Mouse (Mus musculus): ENCODE measurements around the gene Birc7. TPM values are rescaled to one million over a fixed set of nuclear protein-coding genes. Genes with fewer than 3 reads are reported as not detected.
A peak's percentile ranks its signal among the peaks of the same experiment; 100 is the strongest.

Birc7 gene
- total and polyA plus RNA-seq, 2 experiments from 2014 or later = 0.13 TPM; not detected in 1

DNA sequence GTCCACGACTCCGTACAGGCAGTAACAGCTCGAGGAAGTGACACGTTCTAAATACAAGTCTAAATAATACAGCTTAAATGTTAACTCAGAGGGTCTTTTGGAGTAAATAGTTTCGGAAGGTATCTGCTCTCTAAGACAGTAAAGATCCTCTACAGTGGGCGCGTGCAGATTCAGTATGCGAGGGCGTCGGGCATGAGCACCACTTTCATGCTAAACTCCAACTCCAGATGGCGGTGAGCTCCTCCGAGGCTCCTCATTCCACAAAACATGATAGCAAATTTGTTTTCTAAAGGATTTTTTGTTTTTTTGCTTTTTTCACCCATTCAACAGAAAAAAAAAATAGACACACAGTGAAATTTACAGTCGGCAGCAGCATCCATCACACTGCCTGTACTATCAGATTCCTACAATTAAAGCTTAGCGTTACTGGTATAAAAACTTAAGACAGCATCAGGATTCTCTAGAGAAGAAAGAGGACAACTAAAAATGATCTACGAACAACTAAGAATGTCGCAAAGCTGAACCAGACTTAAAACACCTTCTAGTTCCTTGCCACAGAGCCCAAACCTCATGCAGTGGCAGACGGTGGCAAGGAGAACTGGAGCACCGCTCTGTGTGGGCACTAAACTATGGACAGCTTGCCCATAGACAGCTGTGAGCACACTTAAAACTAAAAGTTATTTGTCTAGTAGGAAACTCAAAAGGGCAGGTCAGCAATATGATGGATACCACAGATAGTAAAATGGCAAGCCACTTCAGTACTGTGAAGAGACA is 24.2 kb upstream of the Birc7 start:
- H3K4me1 ChIP-seq (ENCODE audit: insufficient read depth) = no peaks in the 10 kb centered on the region
- no peaks in the 10 kb centered on the region for H3K9me3 ChIP-seq (ENCODE audit: low read length)
- no peak overlapping the region for H3K27ac ChIP-seq (ENCODE audit: low read depth, low read length)
- no peak overlapping the region for H3K4me3 ChIP-seq (ENCODE audit: low read depth, low read length)
- H3K9ac ChIP-seq = no peak overlapping the region
- no peaks in the 10 kb centered on the region for H3K27me3 ChIP-seq (ENCODE audit: insufficient read depth, low read length)
- no peak for TF ChIP-seq CTCF (IDR thresholded peaks at IDR 0.05; ENCODE audit: low read depth)
- DNase-seq (no peak), ATAC-seq (no peak)
- WGBS = 91% methylated on average over 18 of the region's 18 CpGs
- no peak overlapping the region for H3K4me2 ChIP-seq (ENCODE audit: low read depth)
- peaks cover 14% of the 10 kb centered on the region for H3K36me3 ChIP-seq (ENCODE audit: insufficient read depth)

DNA sequence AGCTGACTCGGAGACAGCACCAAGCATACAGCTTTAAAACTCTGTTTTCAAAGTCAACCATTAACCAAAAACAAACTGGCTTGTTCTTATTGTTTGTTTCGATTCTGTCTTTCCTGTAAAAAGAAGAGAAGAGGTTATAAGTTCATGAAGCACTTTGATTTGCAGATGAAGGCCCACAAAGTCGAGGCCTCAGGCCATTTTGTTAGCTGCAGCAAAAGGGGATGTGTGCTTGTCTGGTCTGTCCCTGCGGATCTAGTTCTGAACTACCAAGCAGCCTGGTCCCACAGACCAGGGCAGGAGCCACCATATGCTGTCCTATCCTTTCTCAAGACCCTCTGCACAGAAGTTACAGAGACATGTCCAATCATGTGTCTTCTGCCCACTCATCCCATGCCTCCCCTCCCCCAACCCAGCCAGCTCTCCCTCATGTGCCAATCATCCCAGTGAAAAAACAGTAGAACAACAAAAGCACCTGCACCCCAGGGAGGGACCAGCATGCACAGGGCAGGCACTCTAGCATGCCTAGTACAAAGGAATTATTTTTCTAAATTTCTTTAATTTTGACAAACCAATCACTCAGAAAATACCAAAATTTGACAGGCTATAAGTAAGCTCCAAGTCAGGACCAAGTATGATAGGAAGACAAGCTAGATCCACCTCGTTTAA is 23.1 kb upstream of the Birc7 start:
- Histone ChIP-seq H3K4me1 (ENCODE audit: insufficient read depth) (no peaks in the 10 kb centered on the region), H3K27ac (ENCODE audit: low read depth, low read length) (no peak overlapping the region), H3K9me3 (ENCODE audit: low read length) (no peaks in the 10 kb centered on the region), H3K4me2 (ENCODE audit: low read depth) (no peak overlapping the region), H3K9ac (no peak overlapping the region), H3K4me3 (ENCODE audit: low read depth, low read length) (no peak overlapping the region), H3K36me3 (ENCODE audit: insufficient read depth) (peaks cover 22% of the 10 kb centered on the region), H3K27me3 (ENCODE audit: insufficient read depth, low read length) (no peaks in the 10 kb centered on the region)
- DNase-seq (no peak), ATAC-seq (no peak)
- no peak for TF ChIP-seq CTCF (IDR thresholded peaks at IDR 0.05; ENCODE audit: low read depth)
- WGBS = 67% methylated on average over 5 of the region's 5 CpGs

DNA sequence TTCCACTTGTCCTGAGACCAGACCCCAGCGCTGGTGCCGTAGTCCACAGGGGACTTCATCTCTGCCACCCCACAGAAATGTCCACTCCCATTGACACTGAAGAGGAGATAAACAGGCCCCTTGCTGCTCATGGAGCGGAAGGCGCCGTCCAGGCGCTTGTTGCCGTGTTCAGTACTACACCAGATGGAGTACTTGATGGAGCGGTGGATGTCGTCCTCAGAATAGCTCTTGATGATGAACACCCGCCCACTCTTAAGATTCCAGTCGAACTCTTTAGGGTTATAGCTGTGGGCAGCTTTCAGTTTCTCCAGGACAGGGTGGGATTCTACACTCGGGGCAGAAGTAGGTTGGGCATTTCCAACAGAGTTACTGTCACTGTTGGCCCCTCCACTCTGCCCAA is 17.9 kb upstream of the Birc7 start:
- no peak overlapping the region for H3K4me3 ChIP-seq (ENCODE audit: low read depth, low read length)
- no peak for TF ChIP-seq CTCF (IDR thresholded peaks at IDR 0.05; ENCODE audit: low read depth)
- DNase-seq (no peak), ATAC-seq (no peak)
- H3K9ac ChIP-seq = no peak overlapping the region
- H3K4me2 ChIP-seq (ENCODE audit: low read depth) = no peak overlapping the region
- H3K4me1 ChIP-seq (ENCODE audit: insufficient read depth) = no peaks in the 10 kb centered on the region
- no peaks in the 10 kb centered on the region for H3K9me3 ChIP-seq (ENCODE audit: low read length)
- 93% methylated on average over 12 of the region's 12 CpGs for WGBS
- no peak overlapping the region for H3K27ac ChIP-seq (ENCODE audit: low read depth, low read length)
- H3K27me3 ChIP-seq (ENCODE audit: insufficient read depth, low read length) = no peaks in the 10 kb centered on the region
- H3K36me3 ChIP-seq (ENCODE audit: insufficient read depth) = peaks cover 50% of the 10 kb centered on the region

- Histone ChIP-seq H3K4me2 (ENCODE audit: low read depth) (no peak overlapping the region), H3K9ac (no peak overlapping the region), H3K4me3 (ENCODE audit: low read depth, low read length) (no peak overlapping the region), H3K9me3 (ENCODE audit: low read length) (no peaks in the 10 kb centered on the region), H3K4me1 (ENCODE audit: insufficient read depth) (peaks cover 7% of the 10 kb centered on the region; the same call in 1 of the 2 replicates), H3K27ac (ENCODE audit: low read depth, low read length) (no peak overlapping the region), H3K27me3 (ENCODE audit: insufficient read depth, low read length) (no peaks in the 10 kb centered on the region), H3K36me3 (ENCODE audit: insufficient read depth) (peaks cover 62% of the 10 kb centered on the region)
- DNase-seq (no peak), ATAC-seq (no peak)
- TF ChIP-seq CTCF (IDR thresholded peaks at IDR 0.05; ENCODE audit: low read depth) = no peak
- WGBS = 80% methylated on average over 3 of the region's 3 CpGs
Observed at GRCm38 (mm10) chr2:180915886-180916433, 12.9 kb upstream of the Birc7 start.

DNA sequence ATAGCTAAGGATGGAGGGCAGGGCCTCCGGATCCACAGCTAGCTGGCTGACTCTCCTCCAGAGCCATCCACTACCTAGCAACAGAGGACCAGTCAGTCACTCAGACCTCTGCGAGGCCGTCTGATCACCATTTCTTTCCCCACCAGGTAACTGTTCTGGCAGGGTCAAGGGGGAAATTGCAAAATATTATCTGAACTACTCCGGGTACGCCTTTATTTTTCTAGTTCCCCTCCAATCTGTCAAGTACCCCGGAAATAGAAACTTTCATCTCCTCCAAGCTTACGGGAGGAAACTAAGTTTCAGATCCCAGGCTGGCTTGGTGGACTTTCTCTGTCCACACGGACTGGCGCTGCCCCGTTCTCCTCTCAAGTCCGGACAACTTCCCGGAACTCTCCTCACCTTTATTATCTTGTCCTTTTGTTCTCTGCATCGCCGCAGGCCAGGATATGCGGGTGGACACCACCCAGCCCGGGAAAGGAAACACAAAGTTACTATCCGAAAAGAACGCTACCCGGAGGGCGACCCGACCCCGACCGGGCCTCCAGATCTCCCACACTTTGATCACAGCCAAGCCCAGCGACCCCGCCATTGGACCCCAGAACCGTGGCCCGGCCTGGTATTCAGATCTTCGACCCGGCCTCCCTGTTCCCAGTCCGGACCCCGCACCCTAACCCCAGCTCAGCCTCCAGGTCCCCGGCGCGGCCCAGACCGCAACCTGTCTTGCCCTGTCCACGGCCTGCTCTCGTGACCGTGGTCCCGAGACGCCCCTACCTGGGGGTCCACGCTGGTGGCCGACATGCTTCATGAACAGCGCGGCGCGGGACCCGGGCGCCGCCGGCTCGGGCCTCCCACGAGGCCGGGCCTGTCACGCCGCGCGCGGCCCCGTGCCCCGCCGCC is 8.7 kb upstream of the Birc7 start:
- Histone ChIP-seq H3K4me2 (ENCODE audit: low read depth) (peak overlapping the region; percentile 85), H3K4me1 (ENCODE audit: insufficient read depth) (peaks cover 7% of the 10 kb centered on the region; the same call in 1 of the 2 replicates), H3K27me3 (ENCODE audit: insufficient read depth, low read length) (no peaks in the 10 kb centered on the region), H3K9ac (peak overlapping the region; percentile 98), H3K9me3 (ENCODE audit: low read length) (no peaks in the 10 kb centered on the region), H3K36me3 (ENCODE audit: insufficient read depth) (peaks cover 31% of the 10 kb centered on the region), H3K4me3 (ENCODE audit: low read depth, low read length) (peak overlapping the region; percentile 99), H3K27ac (ENCODE audit: low read depth, low read length) (peak overlapping the region; percentile 78)
- 3% methylated on average over 60 of the region's 61 CpGs for WGBS
- ATAC-seq (peak; percentile 58), DNase-seq (no peak)
- no peak for TF ChIP-seq CTCF (IDR thresholded peaks at IDR 0.05; ENCODE audit: low read depth)

DNA sequence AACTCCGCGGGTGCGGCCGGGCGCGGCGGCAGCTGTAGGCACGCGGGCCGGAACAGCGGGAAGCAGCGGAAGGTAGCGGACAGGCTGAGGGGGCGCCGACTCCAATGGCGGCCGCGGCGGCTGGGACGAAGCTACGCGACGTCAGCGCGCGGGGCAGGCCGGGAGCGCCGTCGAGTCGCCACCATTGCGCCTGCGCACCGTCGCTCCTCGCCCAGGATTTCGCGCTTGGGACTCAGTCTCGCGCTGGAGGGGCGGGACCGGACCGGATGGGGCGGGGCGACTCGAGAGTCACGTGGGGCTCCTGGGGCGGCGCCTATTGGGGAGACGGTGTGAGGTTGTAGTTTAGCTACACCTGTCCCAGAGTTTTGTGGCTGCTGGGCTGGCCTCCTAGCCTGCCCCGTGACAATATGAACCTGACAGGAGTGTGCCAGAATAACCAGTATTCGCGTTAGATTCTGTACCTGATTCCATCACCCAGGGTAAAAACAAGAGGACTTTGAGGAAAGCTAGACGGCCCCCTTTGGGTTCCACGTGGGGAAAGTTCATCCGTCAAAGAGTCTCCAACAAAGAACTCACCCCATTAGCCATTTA is 7.9 kb upstream of the Birc7 start, which contains the start of gene Ythdf1:
Gene Ythdf1 (minus strand): TSS at position 140 of the 591 bp plus-strand sequence.
- TF ChIP-seq CTCF (IDR thresholded peaks at IDR 0.05; ENCODE audit: low read depth) = no peak
- under 1% methylated on average over 55 of the region's 56 CpGs for WGBS
- H3K9me3 ChIP-seq (ENCODE audit: low read length) = no peaks in the 10 kb centered on the region
- H3K27me3 ChIP-seq (ENCODE audit: insufficient read depth, low read length) = no peaks in the 10 kb centered on the region
- ATAC-seq (peak; percentile 98), DNase-seq (peak; percentile 98)
- peak within 1 kb of the TSS; percentile 78 for H3K27ac ChIP-seq (ENCODE audit: low read depth, low read length)
- H3K9ac ChIP-seq = peak within 1 kb of the TSS; percentile 98
- peaks cover 24% of the 10 kb centered on the region for H3K36me3 ChIP-seq (ENCODE audit: insufficient read depth)
- peak within 1 kb of the TSS; percentile 85 for H3K4me2 ChIP-seq (ENCODE audit: low read depth)
- H3K4me3 ChIP-seq (ENCODE audit: low read depth, low read length) = peak within 1 kb of the TSS; percentile 99
- peaks cover 7% of the 10 kb centered on the region; the same call in 1 of the 2 replicates for H3K4me1 ChIP-seq (ENCODE audit: insufficient read depth)

Data from forebrain, postnatal 0 days (tissue).